Mouse (Mus musculus) liver, embryonic 14.5 days (tissue): ENCODE results near the gene Olfr30. TPM values are rescaled to one million over a fixed set of nuclear protein-coding genes. Genes with fewer than 3 reads are reported as not detected.

Experiments
- ATAC-seq: fragments of 200-750 bp; cut with Nextera tagmentation; 2 replicates; pipeline ENCODE4 v1.8.0; 2017; ENCODE audit warnings: moderate number of reproducible peaks, mild to moderate bottlenecking, moderate library complexity; ENCODE audit not compliant: insufficient read depth
- DNase-seq, 3 experiments: peaks; one replicate each; pipeline ENCODE4 v3.0.0-alpha.2; 2012 to 2013; ENCODE audit warnings: low read depth in 3 of 3, low spot score in 3 of 3
- H3K27ac ChIP-seq: fragments of 300-500 bp; sonication (generic); 2 replicates; pipeline ENCODE4 v1.5.1; 2014; ENCODE audit warnings: moderate library complexity, mild to moderate bottlenecking, control low read depth, inconsistent platforms
- H3K27me3 ChIP-seq: fragments of 300-500 bp; sonication (generic); 2 replicates; pipeline ENCODE4 v1.6.1; 2014; ENCODE audit warnings: mild to moderate bottlenecking, low read length, moderate library complexity; ENCODE audit not compliant: control insufficient read depth, insufficient read depth
- H3K36me3 ChIP-seq: fragments of 300-500 bp; sonication (generic); replicated peaks from 2 replicates; pipeline ENCODE4 v1.6.1; 2014; ENCODE audit warnings: low read depth; ENCODE audit not compliant: control insufficient read depth, insufficient read depth
- H3K4me1 ChIP-seq, 2 experiments: fragments of 200-500 bp in 1 of 2; fragments of 300-500 bp in 1 of 2; sonication (generic) in 1 of 2; replicated peaks; 2 replicates each; pipeline ENCODE4 v1.6.1; 2012 to 2014; ENCODE audit warnings: antibody characterized with exemption in 1 of 2, inconsistent platforms in 1 of 2, low read length in 1 of 2; ENCODE audit not compliant: control insufficient read depth in 2 of 2, insufficient read depth in 2 of 2
- H3K4me2 ChIP-seq: fragments of 300-500 bp; sonication (generic); 2 replicates; pipeline ENCODE4 v1.6.1; 2014; ENCODE audit warnings: low read depth, mild to moderate bottlenecking, control low read depth, moderate library complexity
- H3K4me3 ChIP-seq, 2 experiments: fragments of 200-500 bp in 1 of 2; fragments of 300-500 bp in 1 of 2; sonication (generic) in 1 of 2; 2 replicates each; pipeline ENCODE4 v1.5.1; 2012 to 2014; ENCODE audit warnings: low read depth in 2 of 2, low read length in 2 of 2, mild to moderate bottlenecking in 2 of 2, control low read depth in 1 of 2, inconsistent platforms in 1 of 2, moderate library complexity in 1 of 2; ENCODE audit not compliant: insufficient read depth in 1 of 2
- H3K9ac ChIP-seq: fragments of 300-500 bp; sonication (generic); replicated peaks from 2 replicates; pipeline ENCODE4 v1.6.1; 2014; ENCODE audit warnings: mild to moderate bottlenecking, control low read depth, moderate library complexity
- H3K9me3 ChIP-seq: fragments of 300-500 bp; sonication (generic); 2 replicates; pipeline ENCODE4 v1.6.1; 2016; ENCODE audit warnings: low read length, mixed read lengths; ENCODE audit not compliant: control insufficient read depth
- CTCF ChIP-seq: IDR thresholded peaks from 2 replicates; pipeline ENCODE4 v1.5.1; 2016; ENCODE audit warnings: antibody characterized with exemption, low read depth, control low read depth
- EP300 ChIP-seq: IDR thresholded peaks from 2 replicates; pipeline ENCODE4 v1.6.1; 2016; ENCODE audit warnings: antibody characterized with exemption, low read depth
- WGBS: fragments of 180-500 bp; shearing (Covaris S2); extraction: QIAGEN DNeasy Blood & Tissue Kit; methylation state at CpG from one replicate; pipeline ENCODE4 v1.1.7; 2014; ENCODE audit not compliant: insufficient replicate concordance; 5-methylcytosine and 5-hydroxymethylcytosine counted together
- polyA plus RNA-seq, 2 experiments: library from polyadenylated mRNA; depleted of rRNA in 1 of 2; stranded (reverse) in 1 of 2; unstranded in 1 of 2; fragments of >200 nt; fragmentation: Nextera tagmentation in 1 of 2; extraction: Ambion mirVana in 1 of 2; gene quantifications; 2 replicates each; pipeline versions ENCODE4 v1.2.1 to v1.2.3; 2012 to 2014

The Olfr30 gene
- polyA plus RNA-seq, 2 experiments, result not detected

- Histone ChIP-seq H3K9ac (no peak overlapping the region), H3K27me3 (no peaks in the 10 kb centered on the region), H3K9me3 (no peaks in the 10 kb centered on the region), H3K36me3 (no peaks in the 10 kb centered on the region), H3K4me1 (no peaks in the 10 kb centered on the region), H3K27ac (no peak overlapping the region), H3K4me3 (no peak overlapping the region), H3K4me2 (no peak overlapping the region)
- no peak for DNase-seq
- ATAC-seq, result no peak
- TF ChIP-seq EP300 (no peak), CTCF (no peak)
- WGBS, result 69% methylated on average over 3 of the region's 3 CpGs
Observed at GRCm38 (mm10) chr11:58418336-58418735, 43.7 kb downstream of the Olfr30 start.

- Histone ChIP-seq H3K36me3 (no peaks in the 10 kb centered on the region), H3K4me1 (no peaks in the 10 kb centered on the region), H3K9me3 (no peaks in the 10 kb centered on the region), H3K27me3 (no peaks in the 10 kb centered on the region), H3K9ac (no peak overlapping the region), H3K4me2 (no peak overlapping the region), H3K27ac (no peak overlapping the region), H3K4me3 (no peak overlapping the region)
- DNase-seq (no peak), ATAC-seq (no peak)
- 61% methylated on average over 3 of the region's 3 CpGs for WGBS
- TF ChIP-seq CTCF (no peak), EP300 (no peak)
Observed at GRCm38 (mm10) chr11:58408066-58408465, 54.0 kb downstream of the Olfr30 start.

Other genes starting within 250 kb of the Olfr30 start
- gene 4930438A08Rik, start 187.5 kb downstream of the Olfr30 start, polyA plus RNA-seq (2012; rRNA removed), result 0.61 and 0.78 TPM in 2 replicates
- 0.99 and 1.0 TPM in 2 replicates for gene 4930438A08Rik, start 187.5 kb downstream of the Olfr30 start, polyA plus RNA-seq (2014; fragmentation: Nextera tagmentation; extraction: Ambion mirVana)
- gene Zfp692, start 155.2 kb downstream of the Olfr30 start, polyA plus RNA-seq (2012; rRNA removed), result 18.7 and 19.8 TPM in 2 replicates
- 5.0 and 6.7 TPM in 2 replicates for gene Zfp692, start 155.2 kb downstream of the Olfr30 start, polyA plus RNA-seq (2014; fragmentation: Nextera tagmentation; extraction: Ambion mirVana)
- gene Zfp672, start 131.9 kb downstream of the Olfr30 start, polyA plus RNA-seq (2012; rRNA removed), result 20.3 and 22.2 TPM in 2 replicates
- 39.1 and 48.6 TPM in 2 replicates for gene Zfp672, start 131.9 kb downstream of the Olfr30 start, polyA plus RNA-seq (2014; fragmentation: Nextera tagmentation; extraction: Ambion mirVana)
- gene Sh3bp5l, start 131.5 kb downstream of the Olfr30 start, polyA plus RNA-seq (2012; rRNA removed), result 9.0 and 9.1 TPM in 2 replicates
- 9.1 and 12.4 TPM in 2 replicates for gene Sh3bp5l, start 131.5 kb downstream of the Olfr30 start, polyA plus RNA-seq (2014; fragmentation: Nextera tagmentation; extraction: Ambion mirVana)
- gene Lypd8, start 83.2 kb downstream of the Olfr30 start, polyA plus RNA-seq (2012; rRNA removed), result 0.09 and 0.17 TPM in 2 replicates
- not detected in 2 replicates for gene Lypd8, start 83.2 kb downstream of the Olfr30 start, polyA plus RNA-seq (2014; fragmentation: Nextera tagmentation; extraction: Ambion mirVana)
- not detected in 2 replicates for gene 1810065E05Rik, start 41.2 kb downstream of the Olfr30 start, polyA plus RNA-seq (2012; rRNA removed)
- gene 1810065E05Rik, start 41.2 kb downstream of the Olfr30 start, polyA plus RNA-seq (2014; fragmentation: Nextera tagmentation; extraction: Ambion mirVana), result not detected in 2 replicates
- not detected in 2 replicates for gene Gm12253, start 29.7 kb downstream of the Olfr30 start, polyA plus RNA-seq (2012; rRNA removed)
- gene Gm12253, start 29.7 kb downstream of the Olfr30 start, polyA plus RNA-seq (2014; fragmentation: Nextera tagmentation; extraction: Ambion mirVana), result not detected in 2 replicates
- gene Lypd9, start 9.3 kb downstream of the Olfr30 start, polyA plus RNA-seq (2012; rRNA removed), result not detected in 2 replicates
- gene Lypd9, start 9.3 kb downstream of the Olfr30 start, polyA plus RNA-seq (2014; fragmentation: Nextera tagmentation; extraction: Ambion mirVana), result not detected in 2 replicates
- gene Olfr332, start 30.3 kb upstream of the Olfr30 start, polyA plus RNA-seq (2012; rRNA removed), result not detected in 2 replicates
- not detected in 2 replicates for gene Olfr332, start 30.3 kb upstream of the Olfr30 start, polyA plus RNA-seq (2014; fragmentation: Nextera tagmentation; extraction: Ambion mirVana)
- gene Olfr331, start 40.3 kb upstream of the Olfr30 start, polyA plus RNA-seq (2012; rRNA removed), result not detected in 2 replicates
- not detected in 2 replicates for gene Olfr331, start 40.3 kb upstream of the Olfr30 start, polyA plus RNA-seq (2014; fragmentation: Nextera tagmentation; extraction: Ambion mirVana)
- gene Olfr330, start 72.6 kb upstream of the Olfr30 start, polyA plus RNA-seq (2012; rRNA removed), result not detected in 2 replicates
- gene Olfr330, start 72.6 kb upstream of the Olfr30 start, polyA plus RNA-seq (2014; fragmentation: Nextera tagmentation; extraction: Ambion mirVana), result not detected in 2 replicates
- gene Olfr329-ps, start 84.2 kb upstream of the Olfr30 start, polyA plus RNA-seq (2012; rRNA removed), result not detected in 2 replicates
- gene Olfr329-ps, start 84.2 kb upstream of the Olfr30 start, polyA plus RNA-seq (2014; fragmentation: Nextera tagmentation; extraction: Ambion mirVana), result not detected in 2 replicates
- 0.02 TPM in 1 of 2 replicates, not detected in the other for gene Olfr328, start 93.4 kb upstream of the Olfr30 start, polyA plus RNA-seq (2012; rRNA removed)
- not detected in 2 replicates for gene Olfr328, start 93.4 kb upstream of the Olfr30 start, polyA plus RNA-seq (2014; fragmentation: Nextera tagmentation; extraction: Ambion mirVana)
- not detected in 2 replicates for gene Olfr224, start 108.3 kb upstream of the Olfr30 start, polyA plus RNA-seq (2012; rRNA removed)
- gene Olfr224, start 108.3 kb upstream of the Olfr30 start, polyA plus RNA-seq (2014; fragmentation: Nextera tagmentation; extraction: Ambion mirVana), result not detected in 2 replicates
- not detected in 2 replicates for gene Olfr325, start 115.5 kb upstream of the Olfr30 start, polyA plus RNA-seq (2012; rRNA removed)
- not detected in 2 replicates for gene Olfr325, start 115.5 kb upstream of the Olfr30 start, polyA plus RNA-seq (2014; fragmentation: Nextera tagmentation; extraction: Ambion mirVana)
- gene Olfr324, start 132.8 kb upstream of the Olfr30 start, polyA plus RNA-seq (2012; rRNA removed), result not detected in 2 replicates
- gene Olfr324, start 132.8 kb upstream of the Olfr30 start, polyA plus RNA-seq (2014; fragmentation: Nextera tagmentation; extraction: Ambion mirVana), result not detected in 2 replicates
- not detected in 2 replicates for gene 2210407C18Rik, start 153.8 kb upstream of the Olfr30 start, polyA plus RNA-seq (2012; rRNA removed)
- not detected in 2 replicates for gene 2210407C18Rik, start 153.8 kb upstream of the Olfr30 start, polyA plus RNA-seq (2014; fragmentation: Nextera tagmentation; extraction: Ambion mirVana)
- not detected in 2 replicates for gene Olfr323, start 168.2 kb upstream of the Olfr30 start, polyA plus RNA-seq (2012; rRNA removed)
- gene Olfr323, start 168.2 kb upstream of the Olfr30 start, polyA plus RNA-seq (2014; fragmentation: Nextera tagmentation; extraction: Ambion mirVana), result not detected in 2 replicates
- 9.1 and 10.5 TPM in 2 replicates for gene Trim58, start 178.2 kb upstream of the Olfr30 start, polyA plus RNA-seq (2012; rRNA removed)
- gene Trim58, start 178.2 kb upstream of the Olfr30 start, polyA plus RNA-seq (2014; fragmentation: Nextera tagmentation; extraction: Ambion mirVana), result 10.5 and 11.8 TPM in 2 replicates
- gene Olfr322, start 196.5 kb upstream of the Olfr30 start, polyA plus RNA-seq (2012; rRNA removed), result 0.03 and 0.07 TPM in 2 replicates
- 0.14 TPM in 1 of 2 replicates, not detected in the other for gene Olfr322, start 196.5 kb upstream of the Olfr30 start, polyA plus RNA-seq (2014; fragmentation: Nextera tagmentation; extraction: Ambion mirVana)
- not detected in 2 replicates for gene Olfr320, start 218.8 kb upstream of the Olfr30 start, polyA plus RNA-seq (2012; rRNA removed)
- gene Olfr320, start 218.8 kb upstream of the Olfr30 start, polyA plus RNA-seq (2014; fragmentation: Nextera tagmentation; extraction: Ambion mirVana), result not detected in 2 replicates
- not detected in 2 replicates for gene Olfr319, start 236.9 kb upstream of the Olfr30 start, polyA plus RNA-seq (2012; rRNA removed)
- gene Olfr319, start 236.9 kb upstream of the Olfr30 start, polyA plus RNA-seq (2014; fragmentation: Nextera tagmentation; extraction: Ambion mirVana), result not detected in 2 replicates